Mouse (Mus musculus): ENCODE data around the gene Apba3.
"Not testable (repeated sequence)": the region's sequence is repeated elsewhere in the genome, so short reads cannot be mapped to it uniquely, and the experiment has no call there.

The Apba3 gene

GRCm38 (mm10) chr10:81266211-81267105 lies at the start of gene Apba3, which contains the start of gene Mrpl54:
Apba3 (plus strand) TSS chr10:81266960.
Mrpl54 (minus strand) TSS chr10:81266934.
- in situ Hi-C loops (cut with MboI; ENCODE audit: low pct_unique_long_range_greater_than_20kb in 1 of 2, low sequenced_read_pairs in 2 of 2, unreplicated experiment in 1 of 2), result no loop called here

GRCm38 (mm10) chr10:81217267-81217666 lies 49.5 kb upstream of the Apba3 start:
- in situ Hi-C loops (cut with MboI; ENCODE audit: low pct_unique_long_range_greater_than_20kb in 1 of 2, low sequenced_read_pairs in 2 of 2, unreplicated experiment in 1 of 2), result not testable (repeated sequence)

GRCm38 (mm10) chr10:81217964-81218363 lies 48.8 kb upstream of the Apba3 start:
- in situ Hi-C loops (cut with MboI; ENCODE audit: low pct_unique_long_range_greater_than_20kb in 1 of 2, low sequenced_read_pairs in 2 of 2, unreplicated experiment in 1 of 2), result no loop called here

DNA sequence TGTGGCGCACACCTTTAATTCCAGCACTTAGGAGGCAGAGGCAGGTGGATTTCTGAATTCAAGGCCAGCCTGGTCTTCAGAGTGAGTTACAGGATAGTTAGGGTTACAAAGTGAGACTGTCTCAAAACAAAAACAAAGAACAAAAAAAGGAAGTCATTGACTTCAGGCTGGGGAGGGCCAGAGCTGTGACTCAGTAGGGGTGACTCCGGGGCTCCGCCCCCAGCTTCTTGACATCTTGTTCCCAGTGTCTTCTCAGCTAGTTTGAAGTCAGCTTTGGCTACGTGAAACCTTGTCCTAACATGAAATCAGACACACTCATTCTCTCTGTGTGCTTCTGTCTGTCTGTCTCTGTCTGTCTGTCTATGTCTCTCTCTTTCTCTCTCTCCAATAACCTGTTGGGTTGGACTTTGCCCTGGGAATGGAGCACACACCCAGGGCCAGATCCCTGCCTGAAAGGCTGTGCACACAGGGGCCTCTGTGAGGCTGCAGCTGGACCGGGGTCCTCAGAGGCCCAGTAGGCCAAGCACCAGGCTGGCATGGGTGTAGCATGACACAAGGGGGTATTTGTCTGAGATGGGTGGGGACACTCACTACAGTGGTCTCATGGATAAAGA lies 45.3 kb upstream of the Apba3 start:
- in situ Hi-C loops (cut with MboI; ENCODE audit: low pct_unique_long_range_greater_than_20kb in 1 of 2, low sequenced_read_pairs in 2 of 2, unreplicated experiment in 1 of 2), result no loop called here

GRCm38 (mm10) chr10:81223731-81224130 lies 43.0 kb upstream of the Apba3 start:
- in situ Hi-C loops (cut with MboI; ENCODE audit: low pct_unique_long_range_greater_than_20kb in 1 of 2, low sequenced_read_pairs in 2 of 2, unreplicated experiment in 1 of 2), result not testable (repeated sequence)

- in situ Hi-C loops (cut with MboI; ENCODE audit: low pct_unique_long_range_greater_than_20kb in 1 of 2, low sequenced_read_pairs in 2 of 2, unreplicated experiment in 1 of 2), result no loop called here
Measured at GRCm38 (mm10) chr10:81229735-81230437, 36.9 kb upstream of the Apba3 start.

GRCm38 (mm10) chr10:81230438-81231332 lies 36.1 kb upstream of the Apba3 start, which contains the start of gene Atcay:
Atcay (minus strand) TSS chr10:81230833.
- in situ Hi-C loops (cut with MboI; ENCODE audit: low pct_unique_long_range_greater_than_20kb in 1 of 2, low sequenced_read_pairs in 2 of 2, unreplicated experiment in 1 of 2), result no loop called here

DNA sequence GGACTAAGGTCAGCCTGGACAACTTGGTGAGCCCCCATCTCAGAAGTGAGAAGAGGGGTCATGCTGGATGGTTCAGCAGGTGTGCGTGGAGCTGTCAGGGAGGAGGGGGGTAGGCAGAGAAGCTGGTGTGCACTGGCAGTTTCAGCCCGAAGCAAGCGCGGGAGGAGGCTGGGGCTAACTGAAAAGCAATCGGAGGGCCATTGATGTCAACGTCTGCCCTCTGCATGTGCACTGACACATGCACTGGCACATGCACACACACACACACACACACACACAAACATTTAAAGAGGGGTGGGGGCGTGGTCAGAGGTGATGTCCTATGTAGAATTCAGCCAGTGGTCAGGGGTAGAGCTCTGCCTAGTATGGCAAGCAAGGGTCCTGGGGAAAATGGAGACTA lies 35.3 kb upstream of the Apba3 start:
- in situ Hi-C loops (cut with MboI; ENCODE audit: low pct_unique_long_range_greater_than_20kb in 1 of 2, low sequenced_read_pairs in 2 of 2, unreplicated experiment in 1 of 2), result no loop called here

- in situ Hi-C loops (cut with MboI; ENCODE audit: low pct_unique_long_range_greater_than_20kb in 1 of 2, low sequenced_read_pairs in 2 of 2, unreplicated experiment in 1 of 2), result no loop called here
Measured at GRCm38 (mm10) chr10:81232580-81233225, 34.1 kb upstream of the Apba3 start, which contains the start of gene Zfr2. Zfr2 (plus strand) TSS chr10:81233155.

DNA sequence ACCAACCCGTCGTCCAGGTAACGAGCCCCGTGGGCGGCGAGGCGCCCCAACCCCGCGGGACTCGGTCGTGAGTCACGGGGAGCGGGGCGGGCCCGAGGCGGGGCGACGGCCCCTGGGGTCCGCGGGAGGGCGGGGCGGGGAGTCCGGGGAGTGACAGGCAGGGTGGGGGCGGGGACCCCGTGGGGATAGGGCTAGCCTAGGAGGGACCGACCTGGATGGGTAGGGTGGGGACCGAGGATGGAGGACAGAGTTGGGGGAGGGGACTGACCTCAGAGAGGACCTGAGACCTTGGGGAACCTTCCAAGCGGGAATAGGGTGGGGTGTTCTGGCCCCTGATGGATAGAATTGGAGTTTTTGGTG lies 33.6 kb upstream of the Apba3 start:
- in situ Hi-C loops (cut with MboI; ENCODE audit: low pct_unique_long_range_greater_than_20kb in 1 of 2, low sequenced_read_pairs in 2 of 2, unreplicated experiment in 1 of 2), result no loop called here

GRCm38 (mm10) chr10:81234206-81234605 lies 32.6 kb upstream of the Apba3 start:
- in situ Hi-C loops (cut with MboI; ENCODE audit: low pct_unique_long_range_greater_than_20kb in 1 of 2, low sequenced_read_pairs in 2 of 2, unreplicated experiment in 1 of 2), result no loop called here

DNA sequence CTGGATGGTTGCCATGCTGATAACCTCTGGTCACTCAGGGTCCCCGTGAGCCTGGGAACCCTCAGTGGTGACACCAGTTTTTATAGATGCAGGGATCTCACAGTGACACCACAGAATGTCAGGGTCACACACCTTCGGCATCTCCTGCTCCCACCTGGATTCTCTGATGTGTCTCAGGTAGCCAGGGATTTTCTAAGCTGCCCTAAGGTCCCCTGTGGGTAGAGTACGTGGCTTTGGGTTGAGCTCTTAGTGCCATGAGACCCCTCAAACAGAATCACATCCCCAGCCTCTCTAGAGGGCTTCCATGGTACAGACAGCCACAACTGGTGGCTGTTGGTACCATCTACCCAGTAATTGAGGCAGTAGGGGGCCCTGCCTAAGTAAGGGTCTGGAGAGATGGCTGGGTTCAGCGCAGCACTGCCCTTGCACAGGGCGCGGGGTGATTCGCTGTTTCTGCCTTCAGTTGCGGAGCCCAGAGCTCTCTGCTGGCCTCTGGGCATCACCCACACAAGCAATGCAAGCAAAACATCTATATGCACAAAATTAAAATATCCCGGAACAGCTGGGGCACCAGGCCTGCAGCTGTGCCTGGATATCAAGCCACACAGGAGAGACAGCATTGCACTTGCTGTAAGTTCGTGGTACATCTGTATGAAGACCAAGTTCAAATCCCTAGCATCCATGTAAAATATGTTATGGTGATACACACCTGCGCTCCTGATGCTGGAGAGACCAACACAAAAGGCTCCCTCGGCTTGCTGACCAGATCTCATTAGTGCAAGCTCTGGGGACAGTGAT lies 30.1 kb upstream of the Apba3 start:
- in situ Hi-C loops (cut with MboI; ENCODE audit: low pct_unique_long_range_greater_than_20kb in 1 of 2, low sequenced_read_pairs in 2 of 2, unreplicated experiment in 1 of 2), result no loop called here

- in situ Hi-C loops (cut with MboI; ENCODE audit: low pct_unique_long_range_greater_than_20kb in 1 of 2, low sequenced_read_pairs in 2 of 2, unreplicated experiment in 1 of 2), result no loop called here
Measured at GRCm38 (mm10) chr10:81238618-81239017, 28.1 kb upstream of the Apba3 start.

- in situ Hi-C loops (cut with MboI; ENCODE audit: low pct_unique_long_range_greater_than_20kb in 1 of 2, low sequenced_read_pairs in 2 of 2, unreplicated experiment in 1 of 2), result no loop called here
Measured at GRCm38 (mm10) chr10:81240876-81241275, 25.9 kb upstream of the Apba3 start.

DNA sequence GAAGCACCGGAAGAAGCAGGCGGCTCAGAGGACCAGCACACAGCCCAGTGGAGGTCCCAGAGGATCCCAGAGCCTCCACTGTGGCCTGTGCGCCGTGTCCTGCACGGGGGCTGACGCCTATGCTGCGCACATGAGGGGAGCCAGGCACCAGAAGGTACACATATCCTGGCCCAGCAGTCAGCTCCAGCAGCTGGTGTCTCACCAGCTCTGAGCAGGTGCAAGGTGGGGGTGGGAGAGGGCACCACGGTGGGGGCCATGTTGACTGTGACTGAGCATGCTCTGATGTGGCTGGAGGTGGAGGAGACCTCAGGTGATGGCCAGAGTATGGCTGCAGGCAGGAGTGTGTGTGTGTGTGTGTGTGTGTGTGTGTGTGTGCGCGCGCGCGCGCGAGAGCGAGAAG lies 24.7 kb upstream of the Apba3 start:
- in situ Hi-C loops (cut with MboI; ENCODE audit: low pct_unique_long_range_greater_than_20kb in 1 of 2, low sequenced_read_pairs in 2 of 2, unreplicated experiment in 1 of 2), result no loop called here

- in situ Hi-C loops (cut with MboI; ENCODE audit: low pct_unique_long_range_greater_than_20kb in 1 of 2, low sequenced_read_pairs in 2 of 2, unreplicated experiment in 1 of 2), result no loop called here
Measured at GRCm38 (mm10) chr10:81244146-81244545, 22.6 kb upstream of the Apba3 start.

DNA sequence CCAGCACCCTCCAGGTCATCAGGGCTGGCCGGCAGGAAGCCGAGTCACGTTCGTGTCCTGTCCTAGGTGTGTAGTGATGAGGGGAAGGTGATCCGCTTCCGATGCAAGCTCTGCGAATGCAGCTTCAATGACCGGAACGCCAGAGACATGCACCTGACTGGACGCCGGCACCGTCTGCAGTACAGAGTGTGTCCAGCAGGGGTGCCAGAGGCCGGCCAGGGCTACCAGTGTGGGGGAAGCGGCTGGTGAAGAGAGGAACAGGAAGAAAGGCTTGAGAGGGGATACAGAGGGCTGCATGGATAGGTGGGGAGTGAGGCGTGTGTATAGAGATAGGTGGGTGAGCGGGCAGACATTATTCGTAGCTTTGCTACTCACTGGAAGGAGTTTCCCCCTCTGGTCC lies 22.2 kb upstream of the Apba3 start:
- in situ Hi-C loops (cut with MboI; ENCODE audit: low pct_unique_long_range_greater_than_20kb in 1 of 2, low sequenced_read_pairs in 2 of 2, unreplicated experiment in 1 of 2), result no loop called here

All from mouse embryonic stem cell (cell line).